Mouse (Mus musculus): Measurements from ENCODE around the gene Tmem252.

The Tmem252 gene

DNA sequence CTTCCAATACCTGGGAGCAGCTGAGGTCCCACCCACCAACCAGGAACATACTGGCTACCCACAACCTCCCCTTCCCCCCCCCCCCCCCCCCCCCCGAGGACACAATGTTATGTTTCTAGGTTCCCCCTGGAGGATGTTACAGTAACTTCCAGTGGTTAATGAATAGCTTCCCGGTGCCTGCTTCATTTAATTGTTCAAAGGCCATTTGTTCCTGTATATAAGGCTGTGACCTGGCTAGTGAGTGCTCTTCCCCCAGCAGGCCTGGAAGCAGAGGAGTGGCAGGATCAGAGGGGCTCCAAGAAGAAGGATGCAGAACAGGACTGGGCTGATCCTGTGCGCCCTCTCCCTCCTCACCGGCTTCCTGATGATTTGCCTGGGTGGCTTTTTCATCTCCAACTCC, at the start of gene Tmem252:
Gene Tmem252, plus strand, starts transcription at position 247 of the 400 bp plus-strand sequence.
- no peak for DNase-seq

DNA sequence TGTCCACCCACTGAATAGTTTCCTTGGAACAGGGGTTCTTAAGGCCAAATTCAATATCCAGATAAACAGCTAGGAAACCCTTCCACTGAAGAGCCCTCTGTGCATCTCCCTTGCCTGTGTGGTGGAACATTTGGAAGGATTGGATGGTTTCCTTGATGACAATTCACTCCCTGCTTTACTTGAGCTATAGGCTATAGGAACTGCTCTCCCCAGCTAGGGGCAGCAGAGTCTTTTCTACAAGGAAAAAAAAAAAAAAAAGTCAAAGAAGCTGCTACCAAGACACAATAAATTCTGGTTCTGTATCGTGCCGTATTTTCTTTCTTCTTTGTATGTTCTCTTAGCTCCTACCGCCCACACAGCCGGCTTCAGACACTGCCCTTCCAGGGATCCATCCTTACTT, 45.8 kb upstream of the Tmem252 start:
- no peak for DNase-seq

DNA sequence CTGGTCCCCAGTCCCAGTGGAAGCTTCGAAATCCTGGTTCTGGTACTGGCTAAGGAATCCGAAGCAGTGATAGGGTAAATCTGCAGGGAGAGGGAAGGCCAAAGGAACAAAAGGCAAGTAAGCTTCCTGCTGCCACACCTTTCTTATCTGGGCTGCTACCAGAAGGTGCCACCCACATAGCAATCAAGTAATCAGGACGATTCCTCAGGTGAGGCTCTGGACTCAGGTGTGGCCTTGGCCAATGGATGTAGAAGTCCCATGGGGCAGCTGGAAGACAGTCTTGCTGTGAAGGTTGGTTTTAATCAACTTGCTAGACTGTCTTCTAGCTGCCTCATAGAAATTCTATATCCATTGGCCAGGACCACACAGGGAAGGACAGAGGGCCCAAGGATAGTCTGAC, 40.8 kb upstream of the Tmem252 start:
- no peak for DNase-seq

DNA sequence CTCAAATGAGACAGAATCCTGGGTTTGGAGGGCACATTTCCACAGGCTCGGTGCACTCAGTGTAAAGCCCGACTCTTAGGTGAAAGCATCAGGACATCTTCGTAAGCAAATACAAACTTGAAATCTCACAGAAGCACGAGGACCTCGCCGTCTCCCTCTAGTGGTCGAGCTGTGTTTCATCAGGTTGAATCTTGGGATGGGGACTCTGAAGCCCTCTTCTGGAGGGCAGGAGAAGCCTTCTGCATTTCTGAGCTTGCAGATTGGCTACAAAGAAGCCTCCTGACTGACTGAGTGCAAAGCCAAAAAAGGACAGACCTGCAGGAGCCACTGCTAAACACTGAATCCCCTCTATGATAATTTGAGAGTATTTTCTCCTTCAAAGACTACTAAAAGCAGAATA, 39.2 kb upstream of the Tmem252 start:
- peak; percentile 60 for DNase-seq

- DNase-seq, result no peak
Measured at GRCm38 (mm10) chr19:24636616-24637015, 37.2 kb upstream of the Tmem252 start.

DNA sequence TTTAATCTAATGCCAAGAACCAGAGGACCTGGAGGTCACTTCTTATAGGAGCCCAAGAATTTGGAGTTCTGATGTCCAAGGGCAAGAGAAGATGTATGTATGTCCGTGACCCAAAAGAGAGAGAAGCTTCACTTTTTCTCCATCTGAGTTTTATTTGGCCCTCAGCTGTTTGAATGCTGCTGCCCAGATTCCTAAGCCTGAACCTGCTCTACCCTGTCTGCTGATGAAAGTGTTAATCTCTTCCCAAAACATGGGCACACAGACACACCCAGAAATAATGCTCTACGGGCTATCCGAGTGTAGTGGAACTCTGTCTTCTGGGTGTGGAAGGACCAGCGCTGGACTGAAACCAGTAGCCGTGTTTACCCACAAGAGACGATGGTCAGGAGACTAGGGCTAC, 35.8 kb upstream of the Tmem252 start:
- DNase-seq, result no peak

- no peak for DNase-seq
Measured at GRCm38 (mm10) chr19:24640982-24641381, 32.8 kb upstream of the Tmem252 start.

- DNase-seq, result no peak
Measured at GRCm38 (mm10) chr19:24644971-24645370, 28.8 kb upstream of the Tmem252 start.

DNA sequence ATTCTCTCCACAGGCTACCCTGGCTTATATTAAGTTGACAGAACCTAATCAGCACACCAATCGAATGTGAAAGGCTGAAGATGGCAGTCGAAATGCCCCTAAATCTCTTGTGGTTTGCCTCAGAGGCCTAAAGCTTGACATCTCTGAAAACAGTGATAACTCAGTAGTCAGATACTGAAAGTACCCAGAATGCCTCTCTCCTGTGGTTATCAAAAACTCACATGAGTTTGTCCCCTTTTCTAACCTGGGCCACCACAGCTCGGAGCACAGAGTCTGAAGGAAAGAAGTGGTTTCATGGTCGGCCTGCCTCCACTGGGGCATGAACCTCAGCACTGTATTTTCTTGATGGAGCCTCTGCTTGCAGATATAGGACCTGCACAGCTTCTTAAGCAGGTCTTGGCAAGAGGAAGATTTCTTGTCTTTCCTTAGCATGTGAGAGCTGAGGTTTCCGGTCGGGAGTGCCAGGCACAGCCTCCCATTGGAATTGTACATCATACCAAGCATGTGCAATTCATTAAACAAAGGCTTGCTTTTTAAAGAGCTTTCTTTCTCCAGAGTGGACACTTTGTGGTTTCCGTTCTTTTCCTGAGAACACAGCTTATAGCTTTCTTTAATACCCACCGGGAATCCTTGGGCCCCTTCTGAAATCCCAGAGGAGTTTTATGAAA, 27.5 kb upstream of the Tmem252 start:
- DNase-seq, result no peak

- no peak for DNase-seq
Measured at GRCm38 (mm10) chr19:24648016-24648415, 25.8 kb upstream of the Tmem252 start.

DNA sequence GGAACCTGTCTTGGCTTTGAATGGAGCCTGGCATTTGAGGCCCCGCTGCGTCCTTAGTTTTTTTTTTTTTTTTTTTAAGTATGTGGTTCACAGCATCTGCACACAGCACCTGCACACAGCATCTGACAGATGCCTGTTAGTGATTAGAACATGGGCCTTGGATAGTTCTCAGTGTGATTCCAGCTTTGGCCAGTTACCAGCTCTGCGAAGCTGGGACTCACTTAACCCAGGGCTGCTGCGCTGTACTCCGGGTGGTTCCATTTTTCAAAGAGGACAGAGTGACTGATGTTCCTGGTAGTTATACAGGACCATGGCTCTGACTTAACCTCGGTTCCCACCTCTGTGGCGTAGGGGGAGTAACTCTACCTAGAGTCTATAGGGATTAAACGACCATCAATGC, 23.4 kb upstream of the Tmem252 start:
- no peak for DNase-seq

DNA sequence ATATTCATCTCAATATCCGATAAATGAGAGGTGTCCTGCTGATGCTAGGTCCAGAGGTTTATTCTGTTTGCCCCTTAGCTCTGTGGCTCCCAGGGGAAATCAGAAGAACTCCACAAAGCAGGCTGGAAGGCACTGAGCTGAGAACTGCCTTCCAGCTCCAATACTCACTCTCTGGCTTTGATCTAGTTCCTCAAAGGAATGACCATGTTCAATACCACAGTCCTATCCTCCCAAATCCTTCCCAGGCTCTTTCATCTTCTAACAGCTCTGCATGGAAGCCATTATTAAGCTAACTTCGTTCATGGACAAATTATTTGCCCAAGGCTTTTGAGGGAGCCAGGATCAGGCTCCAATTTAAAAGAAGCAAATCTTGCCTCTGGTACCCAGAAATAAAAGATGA, 22.2 kb upstream of the Tmem252 start:
- DNase-seq, result no peak

DNA sequence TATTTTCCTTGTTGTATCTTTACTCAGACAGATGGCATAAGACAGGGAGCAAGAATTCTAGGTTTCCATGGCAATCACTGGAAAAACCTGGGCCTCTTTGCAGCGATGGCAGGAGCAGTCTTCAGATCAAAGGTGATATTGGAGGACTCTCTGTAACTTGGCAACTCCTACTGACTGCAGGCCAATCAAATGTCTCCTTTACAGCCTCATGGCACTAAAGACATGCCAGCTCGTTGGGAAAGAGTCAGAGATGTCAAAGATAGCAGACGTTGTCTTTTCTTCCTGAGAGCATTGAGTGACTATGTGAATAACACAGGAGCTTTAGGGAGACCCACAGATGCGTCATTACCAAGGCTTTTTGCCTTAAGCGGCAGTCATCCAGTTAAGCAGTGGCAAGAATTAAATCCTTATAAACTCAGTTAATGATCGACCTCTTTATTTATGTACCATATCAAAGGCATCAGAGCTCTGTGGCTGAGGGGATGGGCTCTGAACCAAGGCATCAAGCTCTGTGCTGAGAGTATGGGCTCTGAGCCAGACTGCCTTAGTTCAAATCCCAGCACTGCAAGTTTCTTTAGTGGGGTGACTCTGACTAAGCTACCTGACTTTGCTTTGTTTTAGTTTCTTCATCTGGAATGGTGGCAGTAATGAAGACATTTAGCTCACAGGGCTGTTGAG, 21.3 kb upstream of the Tmem252 start:
- DNase-seq, result no peak

DNA sequence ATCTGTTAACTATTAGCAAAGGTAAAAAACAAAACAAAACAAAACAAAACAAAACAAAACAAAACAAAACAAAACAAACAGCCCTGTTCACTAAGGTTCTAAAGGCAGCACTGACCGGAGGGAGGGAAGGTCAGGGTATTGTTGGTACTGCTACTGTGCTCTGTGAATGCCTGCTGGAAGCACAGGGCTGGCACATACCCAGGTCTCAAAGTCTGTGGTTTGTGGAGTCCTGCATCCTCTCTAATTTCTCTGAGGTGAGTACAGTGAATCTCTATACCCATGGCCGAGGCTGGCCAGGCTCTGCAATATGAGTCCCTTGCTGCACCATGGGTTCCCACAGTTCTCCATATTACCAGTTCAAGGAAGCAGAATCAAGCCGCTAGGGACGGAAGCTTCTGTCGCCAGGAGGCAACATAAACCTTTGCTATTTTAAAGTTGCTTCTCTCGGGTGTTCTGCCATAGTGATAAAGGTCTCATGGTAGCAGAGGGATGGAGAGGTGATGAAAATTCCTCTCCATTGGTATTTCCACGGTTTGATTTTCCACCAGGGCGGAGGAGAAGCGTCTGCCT, 20.5 kb upstream of the Tmem252 start:
- no peak for DNase-seq

GRCm38 (mm10) chr19:24656981-24657380, 16.8 kb upstream of the Tmem252 start:
- no peak for DNase-seq

- no peak for DNase-seq
Measured at GRCm38 (mm10) chr19:24662346-24662745, 11.5 kb upstream of the Tmem252 start.

DNA sequence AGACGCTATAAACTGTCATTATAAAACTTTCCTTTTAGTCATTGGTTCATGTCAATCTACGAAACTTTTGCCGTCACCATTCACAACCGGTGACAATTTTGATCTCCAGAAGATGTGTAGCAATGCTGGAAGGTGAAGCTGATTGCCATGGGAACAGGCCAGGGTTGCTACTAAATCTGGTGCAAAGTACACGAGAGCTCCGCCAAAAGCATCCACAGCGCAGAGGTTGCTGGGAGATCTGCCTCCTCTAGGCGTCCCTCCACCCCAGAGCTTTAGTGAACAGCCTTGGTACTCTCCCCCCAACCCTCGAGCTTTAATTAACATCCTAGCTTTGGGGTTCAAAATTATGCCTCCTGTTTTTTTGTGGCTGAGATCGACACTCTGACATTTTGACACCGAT, 8.0 kb upstream of the Tmem252 start:
- DNase-seq, result no peak

- DNase-seq, result no peak
Measured at GRCm38 (mm10) chr19:24667527-24667926, 6.3 kb upstream of the Tmem252 start.

DNA sequence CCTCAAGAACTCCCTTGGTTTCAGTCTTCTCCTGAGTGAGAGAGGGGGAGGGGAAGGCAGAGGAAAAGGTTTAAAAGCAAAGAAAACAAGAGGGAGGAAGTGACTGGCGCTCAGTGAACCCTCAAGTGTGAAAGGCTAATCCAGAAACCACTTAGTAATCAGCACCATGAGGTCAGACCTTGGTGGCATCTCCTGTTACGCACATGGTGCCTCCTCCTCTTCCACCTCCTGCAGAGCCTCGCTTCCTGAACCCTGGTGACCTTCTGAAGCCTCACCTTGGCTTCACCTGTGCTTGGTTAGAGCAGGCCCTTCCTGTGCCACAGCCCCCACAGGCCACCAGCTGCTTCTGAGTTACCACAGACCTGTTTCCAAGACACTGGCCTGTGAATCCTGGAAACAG, 2.2 kb upstream of the Tmem252 start:
- DNase-seq, result no peak

DNA sequence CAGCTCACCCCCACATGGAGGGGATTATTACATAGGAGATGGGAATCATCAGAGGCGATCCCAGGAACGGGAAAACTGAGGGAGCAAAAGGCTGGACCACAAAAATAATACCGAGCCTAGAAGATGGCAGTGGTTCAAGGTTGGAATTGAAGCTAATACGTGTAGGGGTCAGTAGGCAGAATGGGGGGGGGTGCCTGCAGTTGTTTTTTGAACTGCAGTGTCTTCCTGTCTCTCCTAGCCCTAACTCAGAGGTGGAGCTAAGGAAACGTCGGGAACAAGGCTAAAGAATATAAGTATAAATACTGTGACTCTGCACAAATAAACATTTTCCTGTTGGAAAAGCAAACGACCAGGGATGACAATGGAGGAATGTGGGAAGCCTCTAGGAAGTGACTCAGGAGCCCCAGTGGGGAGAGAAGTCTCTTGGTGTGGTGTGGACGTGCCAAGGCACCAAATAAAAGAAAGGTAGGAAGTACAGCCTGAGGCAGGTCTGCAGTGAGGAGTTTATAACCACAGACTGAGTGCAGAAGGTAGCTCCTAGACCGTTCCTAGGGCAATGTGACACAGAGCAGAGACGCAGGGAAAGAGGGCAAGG, 1.3 kb upstream of the Tmem252 start:
- DNase-seq, result no peak

GRCm38 (mm10) chr19:24673331-24673730, 477 bp upstream of the Tmem252 start:
- DNase-seq, result no peak

GRCm38 (mm10) chr19:24676429-24676828, 2.6 kb downstream of the Tmem252 start:
- no peak for DNase-seq

GRCm38 (mm10) chr19:24677242-24677984, 3.6 kb downstream of the Tmem252 start:
- DNase-seq, result no peak

Data from cerebellum, adult 9-11 months (tissue).